Mouse (Mus musculus) erythroblast, embryonic 14.5 days (primary cell): Measurements from ENCODE around the gene Usmg5.

Experiments used
- GATA1 ChIP-seq: IDR thresholded peaks from 2 replicates; pipeline ENCODE4 v1.6.1; 2012; ENCODE audit warnings: low read length, inconsistent platforms, mixed read lengths
- TAL1 ChIP-seq: IDR thresholded peaks from 3 replicates; pipeline ENCODE4 v1.6.1; 2012; ENCODE audit warnings: low read length, inconsistent platforms, mixed read lengths

GRCm38 (mm10) chr19:47130551-47131125 is 40.2 kb upstream of the Usmg5 start:
- TF ChIP-seq GATA1 (no peak), TAL1 (no peak)
